Mouse (Mus musculus): ENCODE data around the gene Anks1b. TPM values are rescaled to one million over a fixed set of nuclear protein-coding genes. Genes with fewer than 3 reads are reported as not detected.

Gene Anks1b
- polyA plus RNA-seq, 1 experiment from 2014 or later = 46.0 TPM

GRCm38 (mm10) chr10:90814412-90814811, 941.1 kb downstream of the Anks1b start:
- H3K36me3 ChIP-seq = no peaks in the 10 kb centered on the region
- 53% methylated on average over 6 of the region's 6 CpGs for WGBS
- H3K27ac ChIP-seq = no peak overlapping the region

GRCm38 (mm10) chr10:90818246-90818937, 945.1 kb downstream of the Anks1b start:
- WGBS = 34% methylated on average over 10 of the region's 10 CpGs
- Histone ChIP-seq H3K4me1 (replicated peaks) (peaks cover 20% of the 10 kb centered on the region), H3K36me3 (no peaks in the 10 kb centered on the region), H3K9ac (replicated peaks) (no peak overlapping the region), H3K4me2 (replicated peaks) (no peak overlapping the region), H3K4me3 (replicated peaks) (no peak overlapping the region), H3K27ac (peak overlapping the region; percentile 48), H3K27me3 (no peaks in the 10 kb centered on the region; the same call in 1 of the 2 replicates), H3K9me3 (no peaks in the 10 kb centered on the region)
- peak; percentile 74 for ATAC-seq

More at GRCm38 (mm10) chr10:90814412-90814811, 941.1 kb downstream of the Anks1b start:
- H3K4me1 ChIP-seq (replicated peaks) = peaks cover 20% of the 10 kb centered on the region
- H3K27me3 ChIP-seq = no peaks in the 10 kb centered on the region; the same call in 1 of the 2 replicates
- H3K4me2 ChIP-seq (replicated peaks) = no peak overlapping the region
- no peaks in the 10 kb centered on the region for H3K9me3 ChIP-seq
- no peak overlapping the region for H3K9ac ChIP-seq (replicated peaks)
- no peak overlapping the region for H3K4me3 ChIP-seq (replicated peaks)
- no peak for ATAC-seq

- ATAC-seq = no peak
- peaks cover 8% of the 10 kb centered on the region for H3K4me1 ChIP-seq (replicated peaks)
- H3K4me2 ChIP-seq (replicated peaks) = no peak overlapping the region
- WGBS = 16% methylated on average over 4 of the region's 4 CpGs
- no peak overlapping the region for H3K27ac ChIP-seq
- H3K4me3 ChIP-seq (replicated peaks) = no peak overlapping the region
- H3K9ac ChIP-seq (replicated peaks) = no peak overlapping the region
- H3K27me3 ChIP-seq = peaks cover 29% of the 10 kb centered on the region
- no peaks in the 10 kb centered on the region for H3K36me3 ChIP-seq
- no peaks in the 10 kb centered on the region for H3K9me3 ChIP-seq
These were observed 950.1 kb downstream of the Anks1b start for GRCm38 (mm10) chr10:90823438-90823837.

GRCm38 (mm10) chr10:90824692-90825091, 951.4 kb downstream of the Anks1b start:
- 82% methylated on average over 2 of the region's 2 CpGs for WGBS
- H3K36me3 ChIP-seq = no peaks in the 10 kb centered on the region
- H3K4me2 ChIP-seq (replicated peaks) = no peak overlapping the region
- no peak overlapping the region for H3K9ac ChIP-seq (replicated peaks)
- no peak overlapping the region for H3K4me3 ChIP-seq (replicated peaks)
- H3K4me1 ChIP-seq (replicated peaks) = peaks cover 8% of the 10 kb centered on the region; the same call in 1 of the 2 replicates
- ATAC-seq = no peak
- no peaks in the 10 kb centered on the region for H3K9me3 ChIP-seq
- no peak overlapping the region for H3K27ac ChIP-seq
- H3K27me3 ChIP-seq = peaks cover 32% of the 10 kb centered on the region

GRCm38 (mm10) chr10:90826939-90827338, 953.6 kb downstream of the Anks1b start:
- no peaks in the 10 kb centered on the region for H3K36me3 ChIP-seq
- no peak overlapping the region for H3K27ac ChIP-seq
- H3K4me2 ChIP-seq (replicated peaks) = no peak overlapping the region
- WGBS = 19% methylated on average over 4 of the region's 4 CpGs
- ATAC-seq = no peak
- peaks cover 30% of the 10 kb centered on the region for H3K4me1 ChIP-seq (replicated peaks)
- H3K4me3 ChIP-seq (replicated peaks) = no peak overlapping the region
- H3K27me3 ChIP-seq = peaks cover 45% of the 10 kb centered on the region
- no peaks in the 10 kb centered on the region for H3K9me3 ChIP-seq
- no peak overlapping the region for H3K9ac ChIP-seq (replicated peaks)

GRCm38 (mm10) chr10:90828581-90829393, 955.5 kb downstream of the Anks1b start:
- under 1% methylated on average over 47 of the region's 73 CpGs for WGBS

GRCm38 (mm10) chr10:90829394-90830267, 956.3 kb downstream of the Anks1b start:
- Histone ChIP-seq H3K4me3 (replicated peaks) (peak overlapping the region; percentile 69), H3K4me2 (replicated peaks) (peak overlapping the region; percentile 77), H3K27me3 (peaks cover 54% of the 10 kb centered on the region), H3K9ac (replicated peaks) (peak overlapping the region; percentile 84), H3K4me1 (replicated peaks) (peaks cover 31% of the 10 kb centered on the region), H3K9me3 (no peaks in the 10 kb centered on the region), H3K27ac (peak overlapping the region; percentile 93), H3K36me3 (no peaks in the 10 kb centered on the region)
- WGBS = under 1% methylated on average over 44 of the region's 76 CpGs
- peak; percentile 93 for ATAC-seq

More at GRCm38 (mm10) chr10:90828581-90829393, 955.5 kb downstream of the Anks1b start:
- H3K27me3 ChIP-seq = peaks cover 59% of the 10 kb centered on the region
- H3K4me2 ChIP-seq (replicated peaks) = peak overlapping the region; percentile 77
- H3K27ac ChIP-seq = peak overlapping the region; percentile 93
- H3K9ac ChIP-seq (replicated peaks) = peak overlapping the region; percentile 84
- no peaks in the 10 kb centered on the region for H3K9me3 ChIP-seq
- H3K4me3 ChIP-seq (replicated peaks) = peak overlapping the region; percentile 69
- H3K36me3 ChIP-seq = no peaks in the 10 kb centered on the region
- peaks cover 31% of the 10 kb centered on the region for H3K4me1 ChIP-seq (replicated peaks)
- peak; percentile 90 for ATAC-seq

GRCm38 (mm10) chr10:90830268-90830585, 956.9 kb downstream of the Anks1b start:
- peak overlapping the region; percentile 84 for H3K9ac ChIP-seq (replicated peaks)
- H3K4me2 ChIP-seq (replicated peaks) = peak overlapping the region; percentile 77
- peak overlapping the region; percentile 69 for H3K4me3 ChIP-seq (replicated peaks)
- H3K27me3 ChIP-seq = peaks cover 54% of the 10 kb centered on the region
- no peaks in the 10 kb centered on the region for H3K9me3 ChIP-seq
- H3K36me3 ChIP-seq = no peaks in the 10 kb centered on the region
- H3K27ac ChIP-seq = peak overlapping the region; percentile 36; the same call in 1 of the 2 replicates
- H3K4me1 ChIP-seq (replicated peaks) = peaks cover 31% of the 10 kb centered on the region
- ATAC-seq = no peak
- WGBS = under 1% methylated on average over 11 of the region's 11 CpGs

GRCm38 (mm10) chr10:90830591-90831287, 957.4 kb downstream of the Anks1b start:
- Histone ChIP-seq H3K4me2 (replicated peaks) (peak overlapping the region; percentile 77), H3K4me3 (replicated peaks) (peak overlapping the region; percentile 69), H3K4me1 (replicated peaks) (peaks cover 31% of the 10 kb centered on the region), H3K27ac (peak overlapping the region; percentile 36), H3K9me3 (no peaks in the 10 kb centered on the region), H3K27me3 (peaks cover 49% of the 10 kb centered on the region), H3K36me3 (no peaks in the 10 kb centered on the region), H3K9ac (replicated peaks) (peak overlapping the region; percentile 84)
- WGBS = 1% methylated on average over 21 of the region's 21 CpGs
- no peak for ATAC-seq

GRCm38 (mm10) chr10:90831288-90831626, 957.9 kb downstream of the Anks1b start:
- H3K36me3 ChIP-seq = no peaks in the 10 kb centered on the region
- ATAC-seq = no peak
- H3K9ac ChIP-seq (replicated peaks) = peak overlapping the region; percentile 84
- H3K27me3 ChIP-seq = peaks cover 47% of the 10 kb centered on the region
- peak overlapping the region; percentile 69 for H3K4me3 ChIP-seq (replicated peaks)
- no peak overlapping the region for H3K27ac ChIP-seq
- H3K4me2 ChIP-seq (replicated peaks) = peak overlapping the region; percentile 77
- no peaks in the 10 kb centered on the region for H3K9me3 ChIP-seq
- 0% methylated on average over 2 of the region's 2 CpGs for WGBS
- H3K4me1 ChIP-seq (replicated peaks) = peaks cover 31% of the 10 kb centered on the region

GRCm38 (mm10) chr10:90834306-90834705, 961.0 kb downstream of the Anks1b start:
- no peak overlapping the region for H3K4me2 ChIP-seq (replicated peaks)
- no peak overlapping the region for H3K9ac ChIP-seq (replicated peaks)
- H3K9me3 ChIP-seq = no peaks in the 10 kb centered on the region
- H3K4me3 ChIP-seq (replicated peaks) = no peak overlapping the region
- no peaks in the 10 kb centered on the region for H3K36me3 ChIP-seq
- peaks cover 22% of the 10 kb centered on the region for H3K4me1 ChIP-seq (replicated peaks)
- ATAC-seq = no peak
- 35% methylated on average over 5 of the region's 5 CpGs for WGBS
- H3K27ac ChIP-seq = no peak overlapping the region
- peaks cover 27% of the 10 kb centered on the region for H3K27me3 ChIP-seq
